Mouse (Mus musculus) intestine, embryonic 15.5 days (tissue): Measurements from ENCODE around the gene Hmces. TPM values are rescaled to one million over a fixed set of nuclear protein-coding genes. Genes with fewer than 3 reads are reported as not detected.

Source experiments
- polyA plus RNA-seq: library from polyadenylated mRNA; unstranded; fragments of >200 nt; fragmentation: Nextera tagmentation; extraction: Ambion mirVana; gene quantifications from 2 replicates; pipeline ENCODE4 v1.2.1, GENCODE M21; 2015

The Hmces gene
- polyA plus RNA-seq, 1 experiment from 2014 or later: 41.0 TPM

Other genes starting within 250 kb of the Hmces start
- 13.3 and 15.1 TPM in 2 replicates for gene Aplf, start 241.7 kb upstream of the Hmces start, polyA plus RNA-seq
- gene Efcc1, start 183.1 kb upstream of the Hmces start, polyA plus RNA-seq: 0.90 and 1.0 TPM in 2 replicates
- gene Gp9, start 135.9 kb upstream of the Hmces start, polyA plus RNA-seq: 1.4 and 2.2 TPM in 2 replicates
- gene Rab43, start 101.8 kb upstream of the Hmces start, polyA plus RNA-seq: 11.0 and 12.2 TPM in 2 replicates
- 3.3 and 4.1 TPM in 2 replicates for gene Gm45140, start 78.1 kb upstream of the Hmces start, polyA plus RNA-seq
- gene Isy1, start 75.1 kb upstream of the Hmces start, polyA plus RNA-seq: 50.7 and 58.1 TPM in 2 replicates
- gene Cnbp, start 62.8 kb upstream of the Hmces start, polyA plus RNA-seq: 991 and 1,100 TPM in 2 replicates
- 154 and 161 TPM in 2 replicates for gene Copg1, start 26.1 kb upstream of the Hmces start, polyA plus RNA-seq
- gene H1fx, start 67.7 kb downstream of the Hmces start, polyA plus RNA-seq: 23.4 and 29.6 TPM in 2 replicates
- gene Rab7, start 131.3 kb downstream of the Hmces start, polyA plus RNA-seq: 243 and 244 TPM in 2 replicates
- gene Rpn1, start 170.5 kb downstream of the Hmces start, polyA plus RNA-seq: 423 and 425 TPM in 2 replicates